Mouse (Mus musculus): Measurements from ENCODE around the gene Vrk2. TPM values are rescaled to one million over a fixed set of nuclear protein-coding genes. Genes with fewer than 3 reads are reported as not detected.

Vrk2 gene
- total and polyA plus RNA-seq, 2 experiments = 1.3 to 6.3 TPM

DNA sequence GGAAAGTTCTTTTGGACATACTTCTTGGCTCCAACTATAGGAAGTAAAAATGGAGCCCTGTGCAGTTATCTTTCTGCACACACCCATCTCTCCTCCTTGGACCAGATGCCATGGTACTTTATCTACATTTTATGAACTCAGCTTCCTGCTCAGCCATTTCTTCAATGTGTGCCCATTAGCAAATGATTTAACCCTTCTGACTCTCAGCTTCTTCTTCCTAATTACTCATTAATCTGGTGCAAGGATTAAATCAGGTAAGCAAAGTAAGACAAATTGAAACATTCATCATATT is 60.0 kb downstream of the Vrk2 start:
- no peak overlapping the region for H3K4me3 ChIP-seq (ENCODE audit: insufficient read depth, low read depth, low read length)
- DNase-seq (ENCODE audit: extremely low read depth, low read depth, low spot score) = no peak
- no peak overlapping the region for H3K9ac ChIP-seq (ENCODE audit: low read depth, low read length)
- no peak overlapping the region for H3K27ac ChIP-seq (replicated peaks; ENCODE audit: insufficient read depth, low read depth, low read length)
- H3K4me1 ChIP-seq (ENCODE audit: control insufficient read depth, insufficient read depth, low read length) = no peaks in the 10 kb centered on the region
- no peaks in the 10 kb centered on the region for H3K79me2 ChIP-seq (ENCODE audit: control insufficient read depth, insufficient read depth, low read length)
- no peaks in the 10 kb centered on the region for H3K27me3 ChIP-seq (ENCODE audit: control insufficient read depth, insufficient read depth, low read length)
- TF ChIP-seq POLR2A (IDR thresholded peaks at IDR 0.05; ENCODE audit: extremely low read depth, insufficient read depth, low read length) (no peak), CTCF (IDR thresholded peaks at IDR 0.05; ENCODE audit: low read depth, low read length) (no peak)
- peaks cover 3% of the 10 kb centered on the region; the same call in 1 of the 2 replicates for H3K36me3 ChIP-seq (ENCODE audit: control insufficient read depth, insufficient read depth, low read length)

DNA sequence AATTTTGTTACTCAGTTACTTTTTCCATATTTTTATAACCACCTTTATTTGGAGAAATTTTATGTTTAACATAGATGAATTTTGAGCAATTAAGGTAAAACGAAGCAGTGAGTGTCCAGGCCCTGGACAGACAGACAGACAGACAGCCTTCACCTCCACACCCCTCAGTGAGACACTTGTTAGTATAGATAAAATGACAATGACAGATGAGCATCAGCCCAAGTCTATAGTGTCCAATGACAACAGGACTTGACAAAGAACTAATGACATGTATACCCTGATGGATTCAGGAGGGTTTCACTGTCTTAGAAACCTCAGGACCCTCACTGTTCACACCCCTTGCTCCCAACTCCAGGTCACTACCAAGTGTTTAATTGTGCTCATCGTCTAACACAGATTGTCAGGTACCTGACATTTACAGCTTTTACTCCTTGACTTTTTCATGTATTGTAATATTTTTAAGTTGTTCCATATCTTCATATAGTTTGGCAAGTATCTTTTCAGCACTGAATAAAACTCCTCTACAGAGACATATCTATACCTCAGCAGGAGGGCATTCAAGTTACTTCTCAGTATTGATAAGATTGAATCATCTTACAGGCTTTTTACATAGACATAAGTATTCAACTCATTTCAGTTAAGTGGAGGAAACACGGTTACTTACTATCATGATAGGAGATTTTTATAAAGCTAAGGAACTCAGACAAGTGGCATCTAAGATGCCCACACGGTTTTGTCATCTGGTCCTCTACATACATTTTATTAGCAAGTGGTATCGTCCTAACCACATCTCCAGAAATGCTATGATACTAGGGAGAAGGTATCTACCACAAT is 60.6 kb downstream of the Vrk2 start:
- DNase-seq (ENCODE audit: extremely low read depth, low read depth, low spot score) = no peak
- no peaks in the 10 kb centered on the region for H3K27me3 ChIP-seq (ENCODE audit: control insufficient read depth, insufficient read depth, low read length)
- no peak overlapping the region for H3K9ac ChIP-seq (ENCODE audit: low read depth, low read length)
- H3K27ac ChIP-seq (replicated peaks; ENCODE audit: insufficient read depth, low read depth, low read length) = no peak overlapping the region
- 94% methylated on average over 5 of the region's 5 CpGs for WGBS
- H3K4me3 ChIP-seq (ENCODE audit: insufficient read depth, low read depth, low read length) = no peak overlapping the region
- H3K79me2 ChIP-seq (ENCODE audit: control insufficient read depth, insufficient read depth, low read length) = no peaks in the 10 kb centered on the region
- H3K4me1 ChIP-seq (ENCODE audit: control insufficient read depth, insufficient read depth, low read length) = no peaks in the 10 kb centered on the region
- H3K36me3 ChIP-seq (ENCODE audit: control insufficient read depth, insufficient read depth, low read length) = peaks cover 3% of the 10 kb centered on the region; the same call in 1 of the 2 replicates
- no peak for TF ChIP-seq POLR2A (IDR thresholded peaks at IDR 0.05; ENCODE audit: extremely low read depth, insufficient read depth, low read length)
- no peak for TF ChIP-seq CTCF (IDR thresholded peaks at IDR 0.05; ENCODE audit: low read depth, low read length)

DNA sequence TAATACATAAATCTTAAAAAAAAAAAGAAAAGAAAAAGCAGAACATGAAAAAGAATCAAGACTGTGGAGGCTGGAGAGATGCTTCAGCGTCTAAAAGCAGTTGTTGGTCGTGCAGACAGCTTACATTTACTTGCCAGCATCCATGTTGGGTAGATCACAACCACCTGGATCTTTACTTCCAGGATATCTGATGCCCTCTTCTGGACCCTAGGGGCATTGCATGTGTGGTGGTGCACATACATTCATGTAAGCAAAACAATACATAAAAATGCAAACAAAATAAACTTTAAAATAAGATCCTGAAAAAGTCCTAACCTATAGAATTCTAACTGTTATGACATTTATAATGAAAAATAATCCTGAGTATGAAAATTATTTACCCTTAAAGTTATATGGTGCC is 66.9 kb downstream of the Vrk2 start:
- H3K27me3 ChIP-seq (ENCODE audit: control insufficient read depth, insufficient read depth, low read length) = no peaks in the 10 kb centered on the region
- peak; percentile 5 for DNase-seq (ENCODE audit: extremely low read depth, low read depth, low spot score)
- TF ChIP-seq CTCF (IDR thresholded peaks at IDR 0.05; ENCODE audit: low read depth, low read length) = no peak
- TF ChIP-seq POLR2A (IDR thresholded peaks at IDR 0.05; ENCODE audit: extremely low read depth, insufficient read depth, low read length) = no peak
- H3K4me1 ChIP-seq (ENCODE audit: control insufficient read depth, insufficient read depth, low read length) = no peaks in the 10 kb centered on the region
- peaks cover 12% of the 10 kb centered on the region for H3K36me3 ChIP-seq (ENCODE audit: control insufficient read depth, insufficient read depth, low read length)
- 97% methylated on average over 2 of the region's 2 CpGs for WGBS
- no peak overlapping the region for H3K27ac ChIP-seq (replicated peaks; ENCODE audit: insufficient read depth, low read depth, low read length)
- no peak overlapping the region for H3K9ac ChIP-seq (ENCODE audit: low read depth, low read length)
- H3K4me3 ChIP-seq (ENCODE audit: insufficient read depth, low read depth, low read length) = no peak overlapping the region
- no peaks in the 10 kb centered on the region for H3K79me2 ChIP-seq (ENCODE audit: control insufficient read depth, insufficient read depth, low read length)

DNA sequence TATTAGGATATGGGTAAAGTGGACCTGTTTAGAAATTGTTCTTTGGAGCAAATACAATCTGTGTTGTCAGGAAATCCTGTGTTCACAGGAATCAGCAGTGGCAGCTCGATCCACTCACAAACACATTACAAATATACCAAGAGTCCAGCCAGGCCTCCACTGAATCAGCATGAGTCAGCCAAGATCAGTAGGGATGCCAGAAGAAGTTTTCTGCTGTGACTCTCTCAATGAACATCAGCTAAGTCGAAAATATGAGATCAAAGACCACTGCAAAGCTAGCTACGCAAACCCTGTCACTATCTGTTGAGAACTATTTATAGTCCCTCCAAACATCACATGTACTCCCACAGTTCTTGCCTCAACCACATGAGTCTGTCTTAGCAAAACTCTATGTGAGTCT is 74.8 kb downstream of the Vrk2 start:
- no peak for TF ChIP-seq CTCF (IDR thresholded peaks at IDR 0.05; ENCODE audit: low read depth, low read length)
- no peak for TF ChIP-seq POLR2A (IDR thresholded peaks at IDR 0.05; ENCODE audit: extremely low read depth, insufficient read depth, low read length)
- no peak for DNase-seq (ENCODE audit: extremely low read depth, low read depth, low spot score)
- WGBS = 76% methylated on average over 3 of the region's 3 CpGs

DNA sequence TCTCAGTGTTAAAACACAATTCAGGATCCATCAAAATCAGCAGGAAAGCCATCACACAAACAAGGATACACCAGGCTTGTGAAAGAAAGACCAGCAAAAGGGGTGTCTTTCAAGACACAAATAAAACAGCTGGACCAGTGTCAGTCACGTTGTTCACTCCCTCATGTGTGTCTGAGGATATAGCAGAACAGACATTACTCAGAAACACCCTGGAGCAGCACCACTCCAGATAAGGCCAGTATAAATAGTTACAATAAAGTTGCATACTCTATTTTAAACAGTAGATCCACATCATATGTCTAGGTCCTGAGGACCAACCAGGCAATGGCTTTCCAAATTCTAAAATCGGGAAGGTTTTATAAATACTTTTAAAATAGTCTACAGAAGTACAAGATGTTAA is 77.7 kb downstream of the Vrk2 start:
- no peak overlapping the region for H3K4me3 ChIP-seq (ENCODE audit: insufficient read depth, low read depth, low read length)
- TF ChIP-seq POLR2A (IDR thresholded peaks at IDR 0.05; ENCODE audit: extremely low read depth, insufficient read depth, low read length) (no peak), CTCF (IDR thresholded peaks at IDR 0.05; ENCODE audit: low read depth, low read length) (no peak)

More for the DNA sequence above, 74.8 kb downstream of the Vrk2 start:
- Histone ChIP-seq H3K4me1 (ENCODE audit: control insufficient read depth, insufficient read depth, low read length) (no peaks in the 10 kb centered on the region), H3K36me3 (ENCODE audit: control insufficient read depth, insufficient read depth, low read length) (no peaks in the 10 kb centered on the region; the same call in 1 of the 2 replicates), H3K27me3 (ENCODE audit: control insufficient read depth, insufficient read depth, low read length) (no peaks in the 10 kb centered on the region), H3K27ac (replicated peaks; ENCODE audit: insufficient read depth, low read depth, low read length) (no peak overlapping the region), H3K79me2 (ENCODE audit: control insufficient read depth, insufficient read depth, low read length) (no peaks in the 10 kb centered on the region), H3K9ac (ENCODE audit: low read depth, low read length) (no peak overlapping the region), H3K4me3 (ENCODE audit: insufficient read depth, low read depth, low read length) (no peak overlapping the region)

DNA sequence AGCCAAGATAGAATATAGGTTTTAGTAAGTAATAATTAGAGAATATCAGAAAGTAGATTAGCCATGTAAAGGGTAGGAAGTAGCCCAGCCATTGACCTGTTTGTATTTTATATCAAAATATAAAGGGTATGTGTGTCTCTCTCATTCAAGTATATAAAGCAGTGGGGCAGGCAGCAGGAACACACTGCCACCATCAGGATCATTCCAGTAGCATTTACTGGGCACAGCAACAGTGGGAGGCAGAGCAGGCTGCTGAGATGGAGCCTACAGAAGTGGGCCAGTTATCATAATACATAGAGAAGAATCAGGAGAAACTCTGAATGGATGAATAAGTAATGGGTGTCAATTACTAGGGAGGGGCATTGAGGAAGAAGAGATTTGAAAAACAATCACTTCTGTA is 80.1 kb downstream of the Vrk2 start:
- H3K79me2 ChIP-seq (ENCODE audit: control insufficient read depth, insufficient read depth, low read length) = no peaks in the 10 kb centered on the region
- no peak for DNase-seq (ENCODE audit: extremely low read depth, low read depth, low spot score)
- TF ChIP-seq POLR2A (IDR thresholded peaks at IDR 0.05; ENCODE audit: extremely low read depth, insufficient read depth, low read length) (no peak), CTCF (IDR thresholded peaks at IDR 0.05; ENCODE audit: low read depth, low read length) (0 out of 2 replicates have a peak, but pooled peaks have one; percentile 2)
- no peak overlapping the region for H3K9ac ChIP-seq (ENCODE audit: low read depth, low read length)
- no peak overlapping the region for H3K27ac ChIP-seq (replicated peaks; ENCODE audit: insufficient read depth, low read depth, low read length)
- no peak overlapping the region for H3K4me3 ChIP-seq (ENCODE audit: insufficient read depth, low read depth, low read length)
- H3K36me3 ChIP-seq (ENCODE audit: control insufficient read depth, insufficient read depth, low read length) = no peaks in the 10 kb centered on the region
- H3K4me1 ChIP-seq (ENCODE audit: control insufficient read depth, insufficient read depth, low read length) = no peaks in the 10 kb centered on the region
- H3K27me3 ChIP-seq (ENCODE audit: control insufficient read depth, insufficient read depth, low read length) = no peaks in the 10 kb centered on the region

More for the DNA sequence above, 77.7 kb downstream of the Vrk2 start:
- Histone ChIP-seq H3K27me3 (ENCODE audit: control insufficient read depth, insufficient read depth, low read length) (no peaks in the 10 kb centered on the region), H3K36me3 (ENCODE audit: control insufficient read depth, insufficient read depth, low read length) (no peaks in the 10 kb centered on the region), H3K9ac (ENCODE audit: low read depth, low read length) (no peak overlapping the region), H3K79me2 (ENCODE audit: control insufficient read depth, insufficient read depth, low read length) (no peaks in the 10 kb centered on the region), H3K4me1 (ENCODE audit: control insufficient read depth, insufficient read depth, low read length) (no peaks in the 10 kb centered on the region), H3K27ac (replicated peaks; ENCODE audit: insufficient read depth, low read depth, low read length) (no peak overlapping the region)
- DNase-seq (ENCODE audit: extremely low read depth, low read depth, low spot score) = no peak
- WGBS = 92% methylated on average over 2 of the region's 2 CpGs

Measured in liver, adult 2 months (tissue).